In the genomic region with DNA sequence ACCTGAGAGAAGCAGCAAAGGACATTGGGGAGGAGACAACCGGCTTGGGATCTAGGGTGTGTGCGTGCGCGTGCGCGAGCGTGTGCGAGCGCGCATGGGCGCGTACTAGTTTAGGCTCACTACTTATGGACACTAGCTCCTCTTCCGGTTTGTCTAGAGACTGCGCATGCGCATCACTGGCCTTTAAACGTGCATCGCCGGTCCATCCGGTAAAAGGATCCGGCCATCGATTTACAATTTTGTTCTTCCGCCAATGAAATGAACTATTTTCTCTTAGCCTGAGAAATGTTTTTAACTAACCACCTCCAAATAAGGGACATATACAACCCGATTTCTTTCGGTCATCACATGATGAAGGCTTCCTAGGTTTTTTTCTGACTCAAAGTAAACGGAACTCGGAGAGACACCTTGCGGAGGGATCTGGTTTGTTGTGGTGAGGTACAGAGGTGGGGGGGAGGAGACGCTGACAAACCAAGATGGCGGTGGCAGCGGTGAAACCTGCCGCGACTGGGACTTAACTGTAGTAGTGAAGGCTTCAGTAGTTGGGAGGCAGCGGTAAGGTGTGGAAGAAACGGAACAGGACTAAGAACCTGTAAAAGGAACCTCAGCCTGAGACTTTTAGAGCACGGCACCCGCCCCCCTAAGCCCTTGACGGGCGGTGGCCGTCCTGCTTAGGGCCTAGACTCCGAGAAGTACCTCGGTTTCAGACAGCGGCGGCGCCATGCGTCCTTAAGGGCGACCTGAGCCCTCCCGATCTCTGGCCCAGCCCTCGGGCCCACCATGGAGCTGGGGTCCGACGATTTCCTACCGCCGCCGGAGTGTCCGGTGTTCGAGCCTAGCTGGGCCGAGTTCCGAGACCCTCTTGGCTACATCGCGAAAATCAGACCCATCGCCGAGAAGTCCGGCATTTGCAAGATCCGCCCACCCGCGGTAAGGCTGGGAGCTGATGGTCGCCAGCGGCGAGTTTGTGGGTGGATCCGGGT, we compare ENCODE assay signal across 8 mouse cellular contexts. TPM values are rescaled to one million over a fixed set of nuclear protein-coding genes. Genes with fewer than 3 reads are reported as not detected.
DNase-seq lines count a peak whose midpoint lies in the region; ATAC-seq and TF ChIP-seq lines count a peak whose summit lies in the region.

Gene Kdm5c (plus strand): TSS at position 240 of the 983 bp plus-strand sequence.

- WGBS in heart, embryonic 12.5 days, result 1% methylated on average over 68 of the region's 69 CpGs
- under 1% methylated on average over 66 of the region's 69 CpGs for WGBS in kidney, postnatal 0 days
- under 1% methylated on average over 69 of the region's 69 CpGs for WGBS in liver, embryonic 11.5 days
- WGBS in stomach, embryonic 14.5 days, result under 1% methylated on average over 69 of the region's 69 CpGs

- TF ChIP-seq CTCF in kidney, postnatal 0 days (IDR thresholded peaks at IDR 0.05; ENCODE audit: low read depth), result no peak; the same call in 1 of the 2 replicates

- no peaks in the 10 kb centered on the region for H3K27me3 ChIP-seq in heart, embryonic 12.5 days (replicated peaks)
- H3K27me3 ChIP-seq in kidney, postnatal 0 days (ENCODE audit: insufficient read depth, low read length), result no peaks in the 10 kb centered on the region
- no peaks in the 10 kb centered on the region for H3K27me3 ChIP-seq in liver, embryonic 11.5 days (replicated peaks; ENCODE audit: control insufficient read depth, insufficient read depth, low read length)
- H3K27me3 ChIP-seq in stomach, embryonic 14.5 days (ENCODE audit: control insufficient read depth, insufficient read depth, low read length), result no peaks in the 10 kb centered on the region

- DNase-seq in CD4-positive helper T cell, adult 2 months (ENCODE audit: low read depth, low spot score), result peak; percentile 97
- peak; percentile 97 for DNase-seq in brain, embryonic 18.5 days (ENCODE audit: low read depth, low spot score)
- DNase-seq in kidney, postnatal 0 days (ENCODE audit: low spot score), result peak; percentile 97
- peak; percentile 94 for DNase-seq in liver, embryonic 11.5 days (ENCODE audit: low spot score)
- DNase-seq in naive thymus-derived CD4-positive, alpha-beta T cell, adult 2 months (ENCODE audit: low read depth), result peak; percentile 97

- H3K4me3 ChIP-seq in heart, embryonic 12.5 days, result peak within 1 kb of the TSS; percentile 99
- peak within 1 kb of the TSS; percentile 93 for H3K4me3 ChIP-seq in kidney, postnatal 0 days (replicated peaks; ENCODE audit: low read depth, low read length)
- H3K4me3 ChIP-seq in liver, embryonic 11.5 days (ENCODE audit: low read depth, low read length), result peak within 1 kb of the TSS; percentile 89
- H3K4me3 ChIP-seq in stomach, embryonic 14.5 days (ENCODE audit: low read depth, low read length), result peak within 1 kb of the TSS; percentile 85

- no peaks in the 10 kb centered on the region for H3K9me3 ChIP-seq in heart, embryonic 12.5 days (replicated peaks)
- no peaks in the 10 kb centered on the region for H3K9me3 ChIP-seq in kidney, postnatal 0 days (replicated peaks; ENCODE audit: low read length)
- H3K9me3 ChIP-seq in liver, embryonic 11.5 days (ENCODE audit: control insufficient read depth, low read length), result no peaks in the 10 kb centered on the region
- H3K9me3 ChIP-seq in stomach, embryonic 14.5 days (ENCODE audit: control insufficient read depth, low read depth, low read length), result no peaks in the 10 kb centered on the region

- peak within 1 kb of the TSS; percentile 81 for H3K27ac ChIP-seq in heart, embryonic 12.5 days (ENCODE audit: poor library complexity, severe bottlenecking)
- H3K27ac ChIP-seq in kidney, postnatal 0 days, result peak within 1 kb of the TSS; percentile 78
- peak within 1 kb of the TSS; percentile 72; the same call in 1 of the 2 replicates for H3K27ac ChIP-seq in liver, embryonic 11.5 days (ENCODE audit: low read depth, low read length)
- peak within 1 kb of the TSS; percentile 67 for H3K27ac ChIP-seq in stomach, embryonic 14.5 days (ENCODE audit: low read length)

- H3K4me1 ChIP-seq in heart, embryonic 12.5 days (replicated peaks), result peaks cover 15% of the 10 kb centered on the region
- H3K4me1 ChIP-seq in kidney, postnatal 0 days (replicated peaks; ENCODE audit: insufficient read depth, low read length), result peaks cover 10% of the 10 kb centered on the region
- peaks cover 10% of the 10 kb centered on the region; the same call in 1 of the 2 replicates for H3K4me1 ChIP-seq in liver, embryonic 11.5 days (replicated peaks; ENCODE audit: control insufficient read depth, insufficient read depth, low read length)
- peaks cover 7% of the 10 kb centered on the region; the same call in 1 of the 2 replicates for H3K4me1 ChIP-seq in stomach, embryonic 14.5 days (ENCODE audit: control insufficient read depth, insufficient read depth, low read length)

- peak within 1 kb of the TSS; percentile 74 for H3K4me2 ChIP-seq in heart, embryonic 12.5 days
- peak within 1 kb of the TSS; percentile 73 for H3K4me2 ChIP-seq in kidney, postnatal 0 days (ENCODE audit: low read length)
- H3K4me2 ChIP-seq in liver, embryonic 11.5 days, result peak within 1 kb of the TSS; percentile 64
- peak within 1 kb of the TSS; percentile 75 for H3K4me2 ChIP-seq in stomach, embryonic 14.5 days (replicated peaks; ENCODE audit: low read depth, low read length)

- peak; percentile 92 for ATAC-seq in erythroid progenitor cell, adult 5-6 weeks (replicated peaks; ENCODE audit: low FRiP score, poor library complexity, severe bottlenecking)
- ATAC-seq in heart, embryonic 12.5 days (ENCODE audit: insufficient number of reproducible peaks, low FRiP score), result peak; percentile 98
- peak; percentile 99 for ATAC-seq in kidney, postnatal 0 days (replicated peaks; ENCODE audit: low FRiP score, low read depth)
- ATAC-seq in liver, embryonic 11.5 days (replicated peaks; ENCODE audit: low FRiP score), result peak; percentile 99
- ATAC-seq in stomach, embryonic 14.5 days (ENCODE audit: insufficient number of reproducible peaks, insufficient read depth, low FRiP score, low read depth), result peak; percentile 98

- H3K9ac ChIP-seq in heart, embryonic 12.5 days, result peak within 1 kb of the TSS; percentile 99
- H3K9ac ChIP-seq in kidney, postnatal 0 days (ENCODE audit: low read depth, low read length), result peak within 1 kb of the TSS; percentile 98
- peak within 1 kb of the TSS; percentile 92 for H3K9ac ChIP-seq in liver, embryonic 11.5 days (ENCODE audit: low read depth, low read length)
- H3K9ac ChIP-seq in stomach, embryonic 14.5 days (replicated peaks; ENCODE audit: low read depth, low read length), result peak within 1 kb of the TSS; percentile 88

- H3K36me3 ChIP-seq in heart, embryonic 12.5 days, result peaks cover 10% of the 10 kb centered on the region
- H3K36me3 ChIP-seq in kidney, postnatal 0 days (ENCODE audit: insufficient read depth, low read length), result no peaks in the 10 kb centered on the region
- H3K36me3 ChIP-seq in liver, embryonic 11.5 days (ENCODE audit: control insufficient read depth, insufficient read depth, low read length), result peaks cover 7% of the 10 kb centered on the region; the same call in 1 of the 2 replicates
- H3K36me3 ChIP-seq in stomach, embryonic 14.5 days (ENCODE audit: control insufficient read depth, insufficient read depth, low read length), result peaks cover 7% of the 10 kb centered on the region

RNA-seq across cellular contexts. Expression of gene Kdm5c, which starts in this region (rescaled TPM):
- 32.3 and 35.7 TPM in 2 replicates for total RNA-seq in erythroid progenitor cell, adult 5-6 weeks (2015; ENCODE audit: low replicate concordance)
- 51.4 and 66.9 TPM in 2 replicates for total RNA-seq in erythroid progenitor cell, adult 5-6 weeks (2017; ENCODE audit: low replicate concordance)
- 49.3 and 50.5 TPM in 2 replicates for polyA plus RNA-seq in heart, embryonic 12.5 days (2016; fragmentation: Nextera tagmentation; extraction: Ambion mirVana)
- 18.0 and 18.5 TPM in 2 replicates for polyA plus RNA-seq in kidney, postnatal 0 days (2015; fragmentation: Nextera tagmentation; extraction: Ambion mirVana)
- 40.6 and 40.8 TPM in 2 replicates for polyA plus RNA-seq in liver, embryonic 11.5 days (2014; fragmentation: Nextera tagmentation; extraction: Ambion mirVana)
- polyA plus RNA-seq in stomach, embryonic 14.5 days (2014; fragmentation: Nextera tagmentation; extraction: Ambion mirVana), result 29.8 and 54.8 TPM in 2 replicates

Comparison
In these comparisons a context has a peak if more than half of its experiments do, and no peak if none do; other contexts are left out.
1. Peak in every context shown above with its lines: DNase-seq, ATAC-seq, H3K4me3 ChIP-seq and H3K27ac ChIP-seq.